Mouse (Mus musculus) urinary bladder, postnatal 36 days (tissue): ENCODE data around the gene Hcfc1r1.

Experiments
- DNase-seq, 2 experiments: peaks; one replicate each; pipeline ENCODE4 v3.0.0; 2022; ENCODE audit warnings: low spot score in 2 of 2, mixed read lengths in 1 of 2

The Hcfc1r1 gene

DNA sequence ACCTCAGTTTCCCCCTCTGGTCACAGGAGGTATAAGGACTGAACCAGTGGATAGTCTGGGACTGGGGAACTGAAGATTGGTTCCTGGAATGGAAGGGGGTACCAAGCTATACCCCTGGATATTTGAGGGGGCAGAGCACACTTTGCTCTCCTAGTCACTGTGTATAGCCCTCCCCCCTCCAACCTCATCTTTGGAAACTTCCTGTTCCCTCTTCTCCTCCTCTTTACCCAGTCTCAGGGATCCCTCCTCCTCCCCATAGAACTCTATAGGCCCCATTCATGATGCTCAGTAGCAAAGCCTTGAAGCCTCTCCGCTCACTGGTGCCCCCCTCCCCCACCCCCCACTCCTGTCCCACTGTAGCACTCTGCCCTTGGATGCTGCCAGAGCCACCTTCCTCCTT lies 46.1 kb downstream of the Hcfc1r1 start:
- no peak for DNase-seq

DNA sequence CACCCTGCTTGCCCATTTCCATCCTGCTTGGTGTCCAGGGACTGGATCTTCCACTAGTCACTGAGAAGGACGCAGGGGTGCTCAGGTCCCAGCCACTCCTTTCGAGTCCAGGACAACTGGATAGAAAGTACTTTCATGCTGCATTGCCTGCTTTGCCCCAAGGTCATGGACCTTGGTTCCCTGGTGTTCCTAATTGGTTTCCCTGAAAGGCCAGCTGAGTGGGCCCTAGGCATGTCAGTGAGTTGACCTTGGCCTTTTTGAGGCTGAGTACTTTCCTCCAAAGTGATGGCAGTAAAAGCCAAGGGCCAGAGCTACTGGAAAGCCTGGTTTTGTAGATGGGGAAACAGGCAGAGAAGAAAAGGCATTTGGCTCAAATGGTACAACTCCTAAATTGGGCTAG lies 48.5 kb downstream of the Hcfc1r1 start:
- no peak for DNase-seq

DNA sequence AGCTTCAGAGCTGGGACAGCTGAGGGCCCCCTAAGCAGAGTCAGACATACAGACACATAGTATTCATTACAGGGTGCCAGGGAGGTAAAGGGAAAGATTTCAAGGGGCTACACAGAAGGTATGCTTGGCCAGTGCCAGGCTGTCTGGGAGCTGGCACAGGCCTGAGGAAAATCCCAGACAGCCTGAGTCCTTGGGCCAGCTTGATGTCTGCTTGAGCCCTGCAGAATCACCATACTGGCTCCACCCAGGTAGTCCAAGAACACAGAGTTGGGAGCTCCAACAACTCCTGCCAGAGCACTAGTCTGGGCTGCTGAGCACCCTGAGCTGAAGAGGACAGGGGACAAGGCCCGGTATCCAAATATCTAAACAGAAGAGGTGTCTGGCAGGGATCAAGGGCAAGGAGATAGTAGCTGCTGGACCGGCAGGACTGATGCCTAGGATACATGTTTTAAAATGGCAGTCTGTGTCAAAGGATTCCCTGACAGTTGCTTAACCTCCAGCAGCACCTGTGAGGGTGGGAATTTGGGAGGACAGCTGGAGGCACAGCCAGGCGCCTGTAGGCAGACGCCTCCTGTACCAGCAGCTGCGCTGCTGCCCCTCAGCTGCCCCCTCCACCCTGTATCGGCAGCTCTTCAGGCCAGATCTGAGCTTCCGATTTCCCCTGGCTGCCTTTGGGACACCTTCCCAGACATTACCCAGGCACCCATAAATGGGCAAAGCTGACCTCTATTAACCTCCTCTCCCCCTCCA lies 49.2 kb downstream of the Hcfc1r1 start, which contains the start of gene 1520401A03Rik:
1520401A03Rik (minus strand) TSS at position 408 of the 750 bp plus-strand sequence.
- no peak for DNase-seq
